Mouse (Mus musculus) megakaryocyte progenitor cell, adult 5-6 weeks (primary cell): Measurements from ENCODE around the gene Flt3l. TPM values are rescaled to one million over a fixed set of nuclear protein-coding genes. Genes with fewer than 3 reads are reported as not detected.
A peak's percentile ranks its signal among the peaks of the same experiment; 100 is the strongest.
"Not testable (repeated sequence)": the region's sequence is repeated elsewhere in the genome, so short reads cannot be mapped to it uniquely, and the experiment has no call there.

Experiments used
- ATAC-seq: replicated peaks from 2 replicates; pipeline ENCODE4 v1.8.0; 2016; ENCODE audit warnings: mild to moderate bottlenecking, moderate TSS enrichment, inconsistent platforms; ENCODE audit not compliant: poor library complexity
- total RNA-seq, 2 experiments: library from RNA; stranded (forward) in 1 of 2; stranded (reverse) in 1 of 2; fragments of 157-497, 149-512 nt in 1 of 2; fragments of 200-1000 nt in 1 of 2; gene quantifications; 2 replicates each; pipeline versions ENCODE4 v1.2.3 to v1.2.4; 2015 to 2017

Gene Flt3l
- total RNA-seq, 2 experiments from 2014 or later: 7.0 to 8.2 TPM

GRCm38 (mm10) chr7:45125649-45126048, 10.6 kb downstream of the Flt3l start:
- not testable (repeated sequence) for ATAC-seq

GRCm38 (mm10) chr7:45125144-45125600, 11.1 kb downstream of the Flt3l start:
- no peak for ATAC-seq

- ATAC-seq: peak; percentile 61
Observed at GRCm38 (mm10) chr7:45124224-45125143, 11.7 kb downstream of the Flt3l start, which contains the start of gene Rps11. TSS of gene Rps11 (minus strand) at chr7:45124439.

- no peak for ATAC-seq
Observed at GRCm38 (mm10) chr7:45123186-45123570, 13.1 kb downstream of the Flt3l start.

- no peak for ATAC-seq
Observed at GRCm38 (mm10) chr7:45122561-45123185, 13.6 kb downstream of the Flt3l start.

- ATAC-seq: no peak
Observed at GRCm38 (mm10) chr7:45121966-45122365, 14.3 kb downstream of the Flt3l start.

GRCm38 (mm10) chr7:45121404-45121803, 14.8 kb downstream of the Flt3l start:
- ATAC-seq: peak; percentile 7

GRCm38 (mm10) chr7:45119780-45120709, 16.2 kb downstream of the Flt3l start:
- ATAC-seq: no peak

GRCm38 (mm10) chr7:45118336-45118735, 17.9 kb downstream of the Flt3l start:
- ATAC-seq: no peak

- ATAC-seq: no peak
Observed at GRCm38 (mm10) chr7:45117566-45117965, 18.7 kb downstream of the Flt3l start.

- no peak for ATAC-seq
Observed at GRCm38 (mm10) chr7:45113476-45113875, 22.8 kb downstream of the Flt3l start.

- ATAC-seq: no peak
Observed at GRCm38 (mm10) chr7:45112529-45112928, 23.7 kb downstream of the Flt3l start.

GRCm38 (mm10) chr7:45111940-45112339, 24.3 kb downstream of the Flt3l start:
- ATAC-seq: no peak

GRCm38 (mm10) chr7:45110089-45110488, 26.1 kb downstream of the Flt3l start:
- not testable (repeated sequence) for ATAC-seq

- ATAC-seq: peak; percentile 35
Observed at GRCm38 (mm10) chr7:45107052-45107645, 29.1 kb downstream of the Flt3l start.

GRCm38 (mm10) chr7:45106441-45106840, 29.8 kb downstream of the Flt3l start:
- no peak for ATAC-seq

GRCm38 (mm10) chr7:45105491-45105890, 30.7 kb downstream of the Flt3l start:
- no peak for ATAC-seq

- no peak for ATAC-seq
Observed at GRCm38 (mm10) chr7:45104941-45105340, 31.3 kb downstream of the Flt3l start.

- peak; percentile 92 for ATAC-seq
Observed at GRCm38 (mm10) chr7:45103652-45104180, 32.5 kb downstream of the Flt3l start, which contains the start of gene Fcgrt. TSS of gene Fcgrt (minus strand) at chr7:45103851.
